Mouse (Mus musculus) forebrain, embryonic 10.5 days (tissue): ENCODE measurements at regions not wholly inside any gene's neighbourhood (a gene's known extent, or its start where the extent isn't known, plus 50 kb on each side); places are given as distances from the start of the nearest gene placed in this dataset.

ENCODE experiments used
- DNase-seq: peaks from one replicate; pipeline ENCODE4 v3.0.0-alpha.2; 2017; ENCODE audit warnings: low spot score; ENCODE audit errors: extremely low spot score
- H3K27ac ChIP-seq: fragments of 300-500 bp; sonication (generic); 2 replicates; pipeline ENCODE4 v1.5.1; 2016; ENCODE audit warnings: mild to moderate bottlenecking
- H3K27me3 ChIP-seq: fragments of 300-500 bp; sonication (generic); 2 replicates; pipeline ENCODE4 v1.6.1; 2016; ENCODE audit warnings: mild to moderate bottlenecking; ENCODE audit not compliant: poor library complexity, severe bottlenecking
- H3K36me3 ChIP-seq: fragments of 300-500 bp; sonication (generic); replicated peaks from 2 replicates; pipeline ENCODE4 v1.6.1; 2016; ENCODE audit warnings: mild to moderate bottlenecking, moderate library complexity
- H3K4me1 ChIP-seq: fragments of 300-500 bp; sonication (generic); 2 replicates; pipeline ENCODE4 v1.6.1; 2016
- H3K4me3 ChIP-seq: fragments of 300-500 bp; sonication (generic); 2 replicates; pipeline ENCODE4 v1.5.1; 2016; ENCODE audit warnings: mild to moderate bottlenecking, moderate library complexity
- H3K9me3 ChIP-seq: fragments of 300-500 bp; sonication (generic); 2 replicates; pipeline ENCODE4 v1.6.1; 2016; ENCODE audit warnings: mild to moderate bottlenecking, moderate library complexity
- WGBS: fragments of 180-500 bp; shearing (Covaris S2); methylation state at CpG from one replicate; pipeline ENCODE4 v1.1.7; 2016; 5-methylcytosine and 5-hydroxymethylcytosine counted together

GRCm38 (mm10) chr6:148595009-148595770 is 151.0 kb upstream of the Tmtc1 start:
- H3K36me3 ChIP-seq = no peaks in the 10 kb centered on the region
- DNase-seq = no peak
- 79% methylated on average over 3 of the region's 3 CpGs for WGBS

GRCm38 (mm10) chr6:148588971-148589370 is 144.8 kb upstream of the Tmtc1 start:
- no peak for DNase-seq
- Histone ChIP-seq H3K27ac (no peak overlapping the region), H3K4me3 (no peak overlapping the region), H3K9me3 (no peaks in the 10 kb centered on the region), H3K36me3 (no peaks in the 10 kb centered on the region), H3K4me1 (no peaks in the 10 kb centered on the region), H3K27me3 (no peaks in the 10 kb centered on the region)
- 86% methylated on average over 4 of the region's 4 CpGs for WGBS

More at GRCm38 (mm10) chr6:148595009-148595770, 151.0 kb upstream of the Tmtc1 start:
- no peak overlapping the region for H3K4me3 ChIP-seq
- H3K27ac ChIP-seq = no peak overlapping the region
- no peaks in the 10 kb centered on the region for H3K9me3 ChIP-seq
- peaks cover 7% of the 10 kb centered on the region for H3K27me3 ChIP-seq
- peaks cover 25% of the 10 kb centered on the region for H3K4me1 ChIP-seq

- Histone ChIP-seq H3K27me3 (no peaks in the 10 kb centered on the region), H3K4me3 (no peak overlapping the region), H3K4me1 (no peaks in the 10 kb centered on the region), H3K27ac (no peak overlapping the region), H3K9me3 (no peaks in the 10 kb centered on the region), H3K36me3 (no peaks in the 10 kb centered on the region)
- no peak for DNase-seq
- WGBS = 87% methylated on average over 10 of the region's 10 CpGs
These were observed 142.5 kb upstream of the Tmtc1 start for GRCm38 (mm10) chr6:148586439-148587321.

- no peak overlapping the region for H3K27ac ChIP-seq
- H3K36me3 ChIP-seq = no peaks in the 10 kb centered on the region
- H3K4me1 ChIP-seq = no peaks in the 10 kb centered on the region
- 86% methylated on average over 2 of the region's 2 CpGs for WGBS
- H3K9me3 ChIP-seq = no peaks in the 10 kb centered on the region
- no peak overlapping the region for H3K4me3 ChIP-seq
- no peak for DNase-seq
- no peaks in the 10 kb centered on the region for H3K27me3 ChIP-seq
These were observed 139.9 kb upstream of the Tmtc1 start for GRCm38 (mm10) chr6:148584126-148584525.

GRCm38 (mm10) chr6:148578281-148578680 is 134.1 kb upstream of the Tmtc1 start:
- H3K4me3 ChIP-seq = no peak overlapping the region
- no peak for DNase-seq
- no peaks in the 10 kb centered on the region for H3K36me3 ChIP-seq
- 90% methylated on average over 3 of the region's 3 CpGs for WGBS
- H3K4me1 ChIP-seq = no peaks in the 10 kb centered on the region
- no peaks in the 10 kb centered on the region for H3K27me3 ChIP-seq
- H3K9me3 ChIP-seq = no peaks in the 10 kb centered on the region
- no peak overlapping the region for H3K27ac ChIP-seq

- WGBS = 81% methylated on average over 3 of the region's 3 CpGs
- no peak for DNase-seq
- Histone ChIP-seq H3K27me3 (no peaks in the 10 kb centered on the region), H3K36me3 (no peaks in the 10 kb centered on the region), H3K27ac (no peak overlapping the region), H3K4me1 (no peaks in the 10 kb centered on the region), H3K4me3 (no peak overlapping the region), H3K9me3 (no peaks in the 10 kb centered on the region)
These were observed 133.5 kb upstream of the Tmtc1 start for GRCm38 (mm10) chr6:148577663-148578062.

- 90% methylated on average over 7 of the region's 7 CpGs for WGBS
- no peak for DNase-seq
These were observed 130.7 kb upstream of the Tmtc1 start for GRCm38 (mm10) chr6:148574742-148575453.

GRCm38 (mm10) chr6:148572201-148572600 is 128.0 kb upstream of the Tmtc1 start:
- Histone ChIP-seq H3K9me3 (no peaks in the 10 kb centered on the region), H3K4me3 (no peak overlapping the region), H3K27me3 (no peaks in the 10 kb centered on the region), H3K36me3 (no peaks in the 10 kb centered on the region), H3K27ac (no peak overlapping the region), H3K4me1 (no peaks in the 10 kb centered on the region)
- DNase-seq = no peak
- 93% methylated on average over 5 of the region's 5 CpGs for WGBS

More at GRCm38 (mm10) chr6:148574742-148575453, 130.7 kb upstream of the Tmtc1 start:
- no peak overlapping the region for H3K4me3 ChIP-seq
- no peaks in the 10 kb centered on the region for H3K27me3 ChIP-seq
- no peaks in the 10 kb centered on the region for H3K36me3 ChIP-seq
- no peak overlapping the region for H3K27ac ChIP-seq
- H3K4me1 ChIP-seq = no peaks in the 10 kb centered on the region
- H3K9me3 ChIP-seq = no peaks in the 10 kb centered on the region

GRCm38 (mm10) chr6:148571651-148572050 is 127.5 kb upstream of the Tmtc1 start:
- Histone ChIP-seq H3K27ac (no peak overlapping the region), H3K4me3 (no peak overlapping the region), H3K27me3 (no peaks in the 10 kb centered on the region), H3K4me1 (no peaks in the 10 kb centered on the region), H3K9me3 (no peaks in the 10 kb centered on the region), H3K36me3 (no peaks in the 10 kb centered on the region)
- WGBS = 82% methylated on average over 3 of the region's 3 CpGs
- no peak for DNase-seq

GRCm38 (mm10) chr6:148564146-148564545 is 120.0 kb upstream of the Tmtc1 start:
- no peaks in the 10 kb centered on the region for H3K9me3 ChIP-seq
- no peak overlapping the region for H3K4me3 ChIP-seq
- no peak overlapping the region for H3K27ac ChIP-seq
- H3K27me3 ChIP-seq = no peaks in the 10 kb centered on the region
- DNase-seq = no peak
- WGBS = 72% methylated on average over 2 of the region's 2 CpGs
- peaks cover 9% of the 10 kb centered on the region for H3K4me1 ChIP-seq
- H3K36me3 ChIP-seq = no peaks in the 10 kb centered on the region

- no peak overlapping the region for H3K27ac ChIP-seq
- H3K9me3 ChIP-seq = no peaks in the 10 kb centered on the region
- no peak overlapping the region for H3K4me3 ChIP-seq
- no peaks in the 10 kb centered on the region for H3K27me3 ChIP-seq
- DNase-seq = no peak
- H3K36me3 ChIP-seq = no peaks in the 10 kb centered on the region
- 81% methylated on average over 2 of the region's 2 CpGs for WGBS
- H3K4me1 ChIP-seq = peaks cover 9% of the 10 kb centered on the region
These were observed 118.1 kb upstream of the Tmtc1 start for GRCm38 (mm10) chr6:148562206-148562708.

- Histone ChIP-seq H3K9me3 (no peaks in the 10 kb centered on the region), H3K4me3 (no peak overlapping the region), H3K27me3 (no peaks in the 10 kb centered on the region), H3K27ac (no peak overlapping the region), H3K36me3 (no peaks in the 10 kb centered on the region), H3K4me1 (no peaks in the 10 kb centered on the region)
- WGBS = 89% methylated on average over 2 of the region's 2 CpGs
- no peak for DNase-seq
These were observed 112.3 kb upstream of the Tmtc1 start for GRCm38 (mm10) chr6:148556484-148556871.
